Mouse (Mus musculus): ENCODE results near the gene Col18a1.

Gene Col18a1

DNA sequence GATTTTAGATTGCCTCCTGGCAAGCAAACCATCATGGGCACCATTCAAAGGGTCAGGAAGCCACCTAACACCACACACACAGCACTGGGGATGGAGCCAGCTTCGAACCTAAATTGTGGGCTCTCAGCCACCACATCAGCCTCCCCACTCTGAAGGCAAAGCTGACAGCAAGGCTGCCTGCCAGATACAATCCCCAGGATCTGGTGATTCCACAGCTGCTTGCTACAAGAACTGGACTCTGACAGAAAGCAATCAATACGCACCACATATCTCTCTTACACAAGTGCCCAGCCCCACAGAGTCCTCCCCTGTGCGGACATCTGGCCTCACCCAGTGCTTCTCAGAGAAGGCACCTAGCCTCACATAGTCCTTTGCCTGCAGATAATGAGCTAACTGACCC is 7.4 kb downstream of the Col18a1 start:
- TF ChIP-seq GATA4 (IDR thresholded peaks at IDR 0.05; ENCODE audit: insufficient replicate concordance, low read length), result no peak; the same call in 1 of the 2 replicates

DNA sequence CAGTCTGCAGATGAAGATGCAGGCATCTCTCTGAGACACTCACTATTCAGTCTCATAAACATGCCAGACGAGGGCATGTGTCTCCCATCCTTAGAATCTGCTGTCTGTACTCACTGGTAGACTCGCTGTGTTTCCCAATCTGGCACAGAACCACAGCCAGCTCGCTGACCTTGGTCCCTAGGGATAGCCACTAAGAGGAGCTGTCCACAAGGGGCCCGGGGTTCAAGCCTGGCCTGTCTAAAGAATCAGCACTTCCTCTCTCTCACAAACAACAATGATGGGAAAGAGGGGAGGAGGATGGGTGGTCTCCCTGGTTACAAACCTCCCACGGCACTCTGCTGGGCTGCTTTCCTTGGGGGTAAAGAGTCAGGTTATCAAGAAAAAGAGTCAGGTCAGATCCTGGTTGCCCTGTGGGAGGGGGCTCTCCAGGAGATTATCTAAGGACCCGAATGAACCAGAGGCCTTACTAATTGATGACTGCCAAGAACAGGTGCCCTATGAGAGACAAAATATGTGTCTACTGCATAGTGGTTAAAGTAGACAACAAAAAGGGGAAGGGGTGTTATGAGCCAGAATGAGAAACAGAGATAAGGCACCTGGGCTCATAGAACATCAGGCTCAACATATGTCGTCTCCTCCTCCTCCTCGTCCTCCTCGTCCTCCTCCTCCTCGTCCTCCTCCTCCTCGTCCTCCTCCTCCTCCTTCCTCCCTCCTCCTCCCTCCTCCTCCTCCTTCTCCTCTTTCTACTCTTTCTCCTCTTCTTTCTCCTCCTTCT is 8.9 kb downstream of the Col18a1 start:
- no peak for TF ChIP-seq GATA4 (IDR thresholded peaks at IDR 0.05; ENCODE audit: insufficient replicate concordance, low read length)

DNA sequence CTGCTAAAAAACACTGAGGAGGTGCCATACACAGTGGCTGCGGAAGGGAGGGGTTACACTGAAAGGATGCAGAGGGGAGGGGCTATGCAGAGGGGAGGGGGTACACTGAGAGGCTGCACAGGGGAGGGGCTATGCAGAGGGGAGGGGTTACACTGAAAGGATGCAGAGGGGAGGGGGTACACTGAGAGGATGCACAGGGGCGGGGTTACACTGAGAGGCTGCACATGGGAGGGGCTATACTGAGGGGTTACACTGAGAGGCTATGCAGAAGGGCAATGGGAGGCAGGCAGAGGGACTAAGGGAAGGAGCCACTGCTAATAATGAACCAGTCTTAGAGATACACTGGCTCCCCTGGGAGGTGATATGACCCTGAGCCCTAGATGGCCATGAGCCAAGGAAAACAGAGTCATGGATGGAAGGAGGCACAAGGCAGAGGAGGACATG is 14.1 kb downstream of the Col18a1 start:
- TF ChIP-seq GATA4 (IDR thresholded peaks at IDR 0.05; ENCODE audit: insufficient replicate concordance, low read length), result no peak

DNA sequence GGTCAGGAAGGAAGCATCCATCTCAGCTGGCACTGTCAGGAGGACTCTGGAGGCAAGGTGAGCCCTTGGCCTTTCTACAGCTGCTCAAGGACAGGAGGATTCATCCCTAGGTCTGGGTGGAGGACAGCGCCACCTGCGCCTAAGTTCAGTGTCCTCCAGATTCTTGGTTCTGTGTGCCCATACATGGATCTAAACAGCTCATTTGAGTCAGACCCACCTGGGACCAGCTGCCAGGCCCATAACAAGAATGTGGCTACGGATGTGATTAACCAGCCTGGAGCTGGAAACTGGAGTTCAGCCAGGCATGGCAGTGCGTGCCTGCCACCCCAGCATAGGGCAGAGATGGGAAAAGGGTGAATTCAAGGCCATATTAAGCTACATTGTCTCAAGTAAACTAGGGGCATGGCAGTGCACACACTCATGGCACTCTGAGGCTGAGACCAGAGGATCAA is 14.8 kb downstream of the Col18a1 start:
- no peak for TF ChIP-seq GATA4 (IDR thresholded peaks at IDR 0.05; ENCODE audit: insufficient replicate concordance, low read length)

DNA sequence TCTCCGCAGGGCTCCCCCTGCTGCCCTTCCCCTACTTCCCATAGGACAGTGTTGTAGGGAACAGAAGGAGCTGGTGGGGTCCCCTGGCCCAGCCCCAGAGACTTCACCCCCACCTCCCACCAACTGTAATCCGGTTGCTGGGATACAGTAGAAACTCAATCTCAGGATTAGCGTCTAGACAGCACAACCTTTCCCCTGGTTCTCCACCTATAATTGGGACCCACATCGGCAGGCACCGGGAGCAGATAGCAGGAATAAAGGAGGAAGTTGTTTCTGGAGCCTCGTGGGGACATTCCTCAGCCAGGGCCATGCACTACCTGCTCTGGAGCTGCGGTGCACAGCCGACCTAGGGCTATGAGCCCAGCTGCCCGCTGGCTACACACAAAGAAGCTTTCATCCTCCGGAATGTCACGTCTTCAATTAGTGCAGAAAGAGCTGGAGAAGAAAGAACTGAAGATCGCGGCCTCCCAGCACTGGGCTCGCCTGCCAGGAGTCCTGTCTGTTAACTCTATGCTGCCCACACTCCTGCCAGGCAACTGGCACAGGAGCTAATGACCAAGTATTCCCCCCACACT is 15.3 kb downstream of the Col18a1 start:
- TF ChIP-seq GATA4 (IDR thresholded peaks at IDR 0.05; ENCODE audit: insufficient replicate concordance, low read length), result no peak

DNA sequence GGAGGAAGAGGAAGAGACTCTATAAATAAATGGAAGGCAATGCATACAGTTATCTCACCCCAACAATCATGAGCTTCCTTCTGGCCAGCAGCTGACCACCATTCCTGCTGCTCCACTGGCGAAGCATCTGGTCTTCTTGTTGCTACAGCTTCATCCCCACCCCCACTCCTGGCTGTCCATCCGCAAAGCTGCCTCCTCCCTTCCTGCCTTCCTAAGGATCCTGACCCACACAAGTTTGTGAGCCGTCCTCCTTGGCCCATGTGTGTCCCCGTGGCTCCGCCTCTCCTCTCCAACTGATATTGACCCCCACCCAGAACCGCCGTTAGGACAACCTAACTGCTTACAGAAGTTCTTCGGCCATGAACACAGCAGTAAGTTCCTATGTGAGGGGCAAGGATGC is 16.3 kb downstream of the Col18a1 start:
- no peak for TF ChIP-seq GATA4 (IDR thresholded peaks at IDR 0.05; ENCODE audit: insufficient replicate concordance, low read length)

DNA sequence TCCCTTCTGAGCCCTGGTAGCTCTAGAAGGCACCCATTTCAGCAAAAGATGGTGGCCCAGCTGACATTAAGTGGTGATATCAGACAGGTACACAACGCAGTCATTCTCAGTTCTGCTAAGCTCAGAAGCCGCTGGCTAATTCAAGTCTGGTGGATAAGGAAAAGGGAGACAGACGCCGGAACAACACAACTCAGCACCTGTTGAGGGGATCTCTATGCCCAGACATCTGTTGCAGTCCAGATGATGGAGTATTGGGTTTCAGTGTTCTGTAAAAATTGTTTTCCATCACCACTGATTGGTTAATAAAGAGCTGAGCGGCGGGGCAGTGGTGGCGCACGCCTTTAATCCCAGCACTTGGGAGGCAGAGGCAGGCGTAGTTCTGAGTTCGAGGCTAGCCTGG is 18.8 kb downstream of the Col18a1 start:
- TF ChIP-seq GATA4 (IDR thresholded peaks at IDR 0.05; ENCODE audit: insufficient replicate concordance, low read length), result no peak

DNA sequence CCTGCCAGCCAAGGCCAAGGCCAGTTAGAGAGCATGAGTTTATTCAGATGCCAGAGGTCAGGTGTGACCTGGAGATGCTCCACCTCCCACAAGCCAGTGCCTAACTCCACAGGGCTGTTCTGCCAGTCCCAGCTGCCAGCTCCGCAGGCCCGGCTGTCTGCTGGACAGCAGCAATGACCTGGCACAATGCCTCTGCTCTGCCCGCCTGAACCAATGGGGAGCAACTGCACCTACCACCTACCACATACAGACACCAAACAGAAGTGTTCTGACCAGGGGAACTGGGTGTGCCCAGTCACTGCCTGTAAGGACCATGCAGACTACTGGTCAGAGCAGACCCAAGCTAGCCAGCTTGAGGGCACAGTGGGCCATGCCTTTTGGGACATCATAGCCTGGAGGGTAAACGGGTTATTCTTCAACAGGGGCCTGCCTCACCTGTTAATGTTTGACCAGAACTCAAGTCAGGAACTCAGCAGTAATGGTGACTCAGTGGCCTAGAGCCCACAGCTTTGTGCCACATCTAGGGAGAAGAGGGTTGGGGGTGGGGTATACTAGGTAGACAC is 19.4 kb downstream of the Col18a1 start:
- TF ChIP-seq GATA4 (IDR thresholded peaks at IDR 0.05; ENCODE audit: insufficient replicate concordance, low read length), result no peak

DNA sequence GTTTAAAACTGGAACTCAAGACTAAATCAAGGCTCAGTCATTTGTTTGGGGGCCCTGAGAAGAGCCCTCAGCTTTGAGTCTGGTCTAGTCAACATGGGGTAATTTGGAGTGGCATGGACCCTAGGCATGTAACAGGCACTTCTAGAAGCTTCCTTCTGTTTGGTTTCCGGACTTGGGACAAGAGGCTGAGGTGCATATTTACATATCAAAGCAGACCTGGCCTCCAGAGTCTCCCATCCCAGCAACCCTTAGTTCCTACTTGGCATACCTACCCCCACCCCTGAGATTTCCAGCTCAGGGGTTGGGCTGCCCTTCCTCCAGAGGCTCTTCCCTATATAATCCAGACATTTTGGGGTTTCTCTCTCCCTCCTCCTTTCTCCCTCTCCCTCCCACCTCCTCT is 20.4 kb downstream of the Col18a1 start:
- TF ChIP-seq GATA4 (IDR thresholded peaks at IDR 0.05; ENCODE audit: insufficient replicate concordance, low read length), result no peak

DNA sequence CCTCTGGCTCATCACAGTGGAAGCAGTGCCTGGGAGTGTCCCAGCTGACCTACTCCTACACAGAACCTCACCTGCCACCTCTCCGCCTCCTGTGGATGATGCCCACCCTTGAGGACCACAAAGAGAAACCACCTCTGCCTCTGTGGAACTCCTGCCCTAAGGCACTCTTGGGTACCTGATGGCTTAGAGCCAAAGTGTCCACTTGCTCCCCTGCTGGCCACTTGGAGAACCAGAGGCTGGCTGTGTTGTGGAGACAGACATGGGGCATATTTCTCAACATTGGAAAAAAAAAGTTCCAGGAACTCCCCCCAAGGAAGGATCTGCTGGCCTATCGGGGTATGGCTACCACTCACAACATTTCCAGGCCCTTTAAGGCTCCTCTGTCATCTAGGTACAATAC is 22.0 kb downstream of the Col18a1 start:
- no peak for TF ChIP-seq GATA4 (IDR thresholded peaks at IDR 0.05; ENCODE audit: insufficient replicate concordance, low read length)

DNA sequence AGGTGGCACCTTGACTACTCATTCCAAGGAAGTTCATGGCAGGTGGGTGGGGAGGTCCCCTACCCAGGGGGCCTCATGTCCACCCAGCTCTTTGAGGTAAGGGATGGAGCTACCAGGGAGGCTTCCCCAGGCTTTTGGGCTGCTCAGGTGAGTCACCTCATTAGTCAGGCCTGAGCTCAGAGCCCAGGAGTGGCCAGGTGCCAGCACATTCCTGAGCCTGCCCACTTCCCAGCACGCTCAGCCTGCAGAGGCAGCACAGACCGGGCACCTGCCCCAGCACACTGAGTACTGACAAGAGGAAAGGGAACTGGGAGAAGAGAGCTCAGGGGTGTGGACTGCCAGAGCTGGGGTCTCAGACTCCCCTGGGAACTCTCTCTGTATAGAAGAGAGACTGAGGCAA is 24.0 kb downstream of the Col18a1 start:
- TF ChIP-seq GATA4 (IDR thresholded peaks at IDR 0.05; ENCODE audit: insufficient replicate concordance, low read length), result no peak

DNA sequence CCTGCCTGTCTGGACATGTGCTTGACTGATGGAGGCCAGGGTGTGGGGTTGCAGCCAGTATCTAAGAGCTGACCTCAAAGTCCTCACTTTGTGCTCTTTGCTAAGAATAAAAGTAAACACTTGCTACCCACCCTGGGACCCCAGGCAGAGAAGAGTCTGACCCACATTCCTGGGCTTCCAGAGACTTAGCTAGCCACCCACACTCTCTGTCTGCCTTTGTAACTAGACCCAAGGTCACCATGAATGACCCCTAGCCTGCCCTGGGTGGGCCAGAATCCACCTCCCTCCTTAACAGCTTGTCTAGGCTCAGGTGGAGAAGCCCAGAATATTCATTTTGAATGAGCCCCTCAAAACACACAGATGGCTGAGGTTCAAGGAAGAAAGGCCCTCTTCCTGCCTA is 28.0 kb downstream of the Col18a1 start:
- TF ChIP-seq GATA4 (IDR thresholded peaks at IDR 0.05; ENCODE audit: insufficient replicate concordance, low read length), result no peak

DNA sequence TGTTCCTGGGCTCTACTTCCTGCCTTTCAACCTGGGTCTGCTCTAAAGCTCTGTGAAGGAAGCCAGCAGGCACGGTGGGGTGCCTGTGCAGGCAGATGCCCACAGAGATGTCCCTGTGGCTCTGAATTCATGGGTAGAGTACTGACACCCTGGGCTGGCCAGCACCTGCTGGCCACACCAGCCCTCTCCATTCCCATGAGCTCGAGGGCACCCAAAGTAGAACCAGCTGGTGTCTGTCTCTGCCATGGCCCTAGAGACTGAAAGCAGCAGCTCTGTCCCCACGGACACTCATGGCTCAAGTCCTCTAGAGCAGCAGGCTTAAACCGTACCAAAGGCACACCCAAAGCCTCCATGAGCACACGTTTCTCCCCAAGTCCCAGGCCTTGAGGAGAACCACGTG is 30.1 kb downstream of the Col18a1 start:
- TF ChIP-seq GATA4 (IDR thresholded peaks at IDR 0.05; ENCODE audit: insufficient replicate concordance, low read length), result no peak

DNA sequence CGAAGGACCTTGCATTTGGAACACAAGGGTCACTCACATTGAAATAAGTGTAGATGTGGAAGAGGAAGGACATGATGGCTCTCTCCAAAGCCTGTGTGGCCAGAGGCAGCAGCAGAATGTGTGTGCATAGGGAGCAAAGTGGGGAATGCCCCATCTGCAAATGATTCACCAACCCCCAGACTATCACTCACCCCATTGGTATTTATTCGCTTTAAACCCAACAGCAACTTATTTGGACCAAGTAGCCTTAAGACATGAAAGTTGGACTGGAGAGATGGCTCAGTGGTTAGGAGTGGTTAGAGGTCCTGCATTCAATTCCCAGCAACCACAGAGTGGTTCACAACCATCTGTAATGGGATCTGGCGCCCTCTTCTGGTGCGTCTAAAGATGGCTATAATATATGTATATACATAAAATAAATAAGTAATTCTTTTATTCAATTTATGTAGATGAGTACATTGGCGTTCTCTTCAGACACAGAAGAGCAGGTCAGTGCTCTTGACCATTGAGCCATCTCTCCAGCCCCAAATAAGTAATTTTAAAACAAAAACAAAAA is 31.0 kb downstream of the Col18a1 start:
- no peak for TF ChIP-seq GATA4 (IDR thresholded peaks at IDR 0.05; ENCODE audit: insufficient replicate concordance, low read length)

DNA sequence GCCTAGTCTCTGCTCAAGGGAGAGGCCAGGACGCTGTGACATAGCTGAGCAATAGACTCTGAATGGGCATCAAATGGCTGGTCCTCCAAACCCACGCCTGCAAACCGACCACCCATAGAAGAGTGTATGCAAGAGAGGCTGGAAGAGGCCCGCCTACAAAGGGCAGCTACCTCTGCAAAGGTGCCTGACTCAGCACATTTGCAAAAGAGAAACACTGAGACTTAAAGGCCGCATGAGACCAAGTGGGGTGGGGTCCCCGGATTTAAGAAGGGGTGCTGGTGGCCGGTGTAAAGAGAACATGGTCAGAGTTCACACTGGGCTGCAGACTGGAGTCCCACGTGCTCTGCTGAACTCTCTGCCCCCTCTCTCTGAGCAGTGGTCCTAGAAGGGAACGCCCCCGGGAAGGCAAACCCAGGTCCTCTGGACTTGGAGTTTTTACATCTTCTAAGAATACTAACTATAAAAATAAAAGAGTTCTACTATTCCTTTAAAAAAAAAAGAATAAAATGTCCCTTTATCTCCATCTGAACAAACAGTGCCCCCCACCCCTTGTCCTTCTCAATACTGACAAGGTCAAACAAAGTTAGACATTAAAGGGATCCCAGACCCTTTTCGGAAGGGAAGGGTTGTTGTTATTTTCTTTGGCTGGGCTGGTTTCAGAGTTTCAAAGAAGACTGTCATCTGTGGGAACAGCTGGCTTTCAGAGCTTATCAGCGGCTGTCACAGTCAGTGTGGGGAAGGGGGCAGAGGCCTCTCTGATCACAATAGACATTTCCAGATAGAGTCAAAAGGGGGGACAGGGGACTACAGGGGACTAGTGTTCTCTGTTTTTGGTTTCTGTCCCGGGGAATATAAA is 32.2 kb downstream of the Col18a1 start:
- no peak for TF ChIP-seq GATA4 (IDR thresholded peaks at IDR 0.05; ENCODE audit: insufficient replicate concordance, low read length)

Data from liver, adult (tissue).